Mouse (Mus musculus): Measurements from ENCODE around the gene H6pd. TPM values are rescaled to one million over a fixed set of nuclear protein-coding genes. Genes with fewer than 3 reads are reported as not detected.

H6pd gene
- polyA plus RNA-seq, 1 experiment from 2014 or later = 8.8 TPM

DNA sequence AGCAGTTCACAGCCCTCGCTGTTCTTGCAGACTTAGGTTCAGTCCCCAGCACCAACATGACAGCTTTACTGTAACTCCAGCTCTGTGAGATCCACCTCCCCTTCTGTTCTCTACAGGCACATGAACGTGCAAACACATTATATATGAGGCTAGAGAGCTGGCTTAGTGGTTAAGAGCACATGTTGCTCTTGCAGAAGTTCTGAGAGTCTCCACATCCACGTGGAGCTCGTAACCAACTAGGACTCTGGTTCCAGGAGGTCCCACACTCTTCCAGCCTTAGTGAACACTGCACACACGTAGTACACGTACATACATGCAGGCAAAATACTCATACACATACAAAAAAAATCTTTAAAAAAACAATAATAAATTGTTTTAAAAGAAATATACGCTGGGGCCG lies 1.8 kb downstream of the H6pd start:
- no peak for ATAC-seq (ENCODE audit: insufficient number of reproducible peaks, insufficient read depth, low FRiP score, low read depth)
- Histone ChIP-seq H3K36me3 (ENCODE audit: control insufficient read depth, insufficient read depth, low read length) (no peaks in the 10 kb centered on the region), H3K9ac (replicated peaks; ENCODE audit: low read depth, low read length) (no peak overlapping the region), H3K4me1 (ENCODE audit: control insufficient read depth, insufficient read depth, low read length) (peaks cover 30% of the 10 kb centered on the region), H3K4me3 (ENCODE audit: low read depth, low read length) (no peak overlapping the region), H3K27me3 (ENCODE audit: control insufficient read depth, insufficient read depth, low read length) (no peaks in the 10 kb centered on the region), H3K4me2 (replicated peaks; ENCODE audit: low read depth, low read length) (no peak overlapping the region), H3K27ac (ENCODE audit: low read length) (no peak overlapping the region), H3K9me3 (ENCODE audit: control insufficient read depth, low read depth, low read length) (no peaks in the 10 kb centered on the region)
- 76% methylated on average over 8 of the region's 8 CpGs for WGBS

GRCm38 (mm10) chr4:150006122-150006854 lies 2.5 kb downstream of the H6pd start:
- peaks cover 33% of the 10 kb centered on the region for H3K4me1 ChIP-seq (ENCODE audit: control insufficient read depth, insufficient read depth, low read length)

GRCm38 (mm10) chr4:150005231-150005630 lies 3.6 kb downstream of the H6pd start:
- Histone ChIP-seq H3K4me2 (replicated peaks; ENCODE audit: low read depth, low read length) (no peak overlapping the region), H3K27me3 (ENCODE audit: control insufficient read depth, insufficient read depth, low read length) (no peaks in the 10 kb centered on the region), H3K27ac (ENCODE audit: low read length) (no peak overlapping the region), H3K9me3 (ENCODE audit: control insufficient read depth, low read depth, low read length) (no peaks in the 10 kb centered on the region), H3K36me3 (ENCODE audit: control insufficient read depth, insufficient read depth, low read length) (no peaks in the 10 kb centered on the region), H3K4me1 (ENCODE audit: control insufficient read depth, insufficient read depth, low read length) (peaks cover 40% of the 10 kb centered on the region), H3K4me3 (ENCODE audit: low read depth, low read length) (no peak overlapping the region), H3K9ac (replicated peaks; ENCODE audit: low read depth, low read length) (no peak overlapping the region)
- no peak for ATAC-seq (ENCODE audit: insufficient number of reproducible peaks, insufficient read depth, low FRiP score, low read depth)
- 91% methylated on average over 10 of the region's 10 CpGs for WGBS

More at GRCm38 (mm10) chr4:150006122-150006854, 2.5 kb downstream of the H6pd start:
- H3K36me3 ChIP-seq (ENCODE audit: control insufficient read depth, insufficient read depth, low read length) = no peaks in the 10 kb centered on the region
- no peaks in the 10 kb centered on the region for H3K27me3 ChIP-seq (ENCODE audit: control insufficient read depth, insufficient read depth, low read length)
- no peak overlapping the region for H3K9ac ChIP-seq (replicated peaks; ENCODE audit: low read depth, low read length)
- H3K9me3 ChIP-seq (ENCODE audit: control insufficient read depth, low read depth, low read length) = no peaks in the 10 kb centered on the region
- no peak overlapping the region for H3K4me3 ChIP-seq (ENCODE audit: low read depth, low read length)
- H3K4me2 ChIP-seq (replicated peaks; ENCODE audit: low read depth, low read length) = no peak overlapping the region
- 76% methylated on average over 21 of the region's 21 CpGs for WGBS
- no peak for ATAC-seq (ENCODE audit: insufficient number of reproducible peaks, insufficient read depth, low FRiP score, low read depth)
- no peak overlapping the region for H3K27ac ChIP-seq (ENCODE audit: low read length)

DNA sequence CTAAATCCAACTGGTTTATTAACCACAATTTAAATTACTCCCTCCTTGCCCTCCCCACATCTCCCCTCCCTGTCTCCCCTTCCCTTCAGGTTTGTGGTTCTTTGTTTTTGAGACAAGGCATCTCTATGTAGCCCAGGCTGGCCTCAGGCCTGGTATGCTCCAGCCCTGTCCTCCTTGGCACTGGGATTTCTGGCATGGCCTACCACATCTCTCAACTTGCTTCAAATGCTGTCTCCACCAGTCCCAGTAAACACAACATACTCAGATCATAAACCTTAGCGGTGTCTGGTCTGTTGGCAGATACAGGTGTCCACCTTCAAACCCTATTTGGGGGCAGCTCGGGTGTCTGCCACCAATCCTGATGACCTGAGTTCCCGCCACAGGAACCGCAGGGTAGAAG lies 5.2 kb downstream of the H6pd start:
- Histone ChIP-seq H3K9me3 (ENCODE audit: control insufficient read depth, low read depth, low read length) (no peaks in the 10 kb centered on the region), H3K4me1 (ENCODE audit: control insufficient read depth, insufficient read depth, low read length) (peaks cover 40% of the 10 kb centered on the region), H3K27me3 (ENCODE audit: control insufficient read depth, insufficient read depth, low read length) (no peaks in the 10 kb centered on the region), H3K27ac (ENCODE audit: low read length) (peak overlapping the region; percentile 28; the same call in 1 of the 2 replicates), H3K4me3 (ENCODE audit: low read depth, low read length) (no peak overlapping the region), H3K9ac (replicated peaks; ENCODE audit: low read depth, low read length) (no peak overlapping the region), H3K36me3 (ENCODE audit: control insufficient read depth, insufficient read depth, low read length) (no peaks in the 10 kb centered on the region), H3K4me2 (replicated peaks; ENCODE audit: low read depth, low read length) (no peak overlapping the region)
- no peak for ATAC-seq (ENCODE audit: insufficient number of reproducible peaks, insufficient read depth, low FRiP score, low read depth)
- WGBS = 50% methylated on average over 4 of the region's 4 CpGs

DNA sequence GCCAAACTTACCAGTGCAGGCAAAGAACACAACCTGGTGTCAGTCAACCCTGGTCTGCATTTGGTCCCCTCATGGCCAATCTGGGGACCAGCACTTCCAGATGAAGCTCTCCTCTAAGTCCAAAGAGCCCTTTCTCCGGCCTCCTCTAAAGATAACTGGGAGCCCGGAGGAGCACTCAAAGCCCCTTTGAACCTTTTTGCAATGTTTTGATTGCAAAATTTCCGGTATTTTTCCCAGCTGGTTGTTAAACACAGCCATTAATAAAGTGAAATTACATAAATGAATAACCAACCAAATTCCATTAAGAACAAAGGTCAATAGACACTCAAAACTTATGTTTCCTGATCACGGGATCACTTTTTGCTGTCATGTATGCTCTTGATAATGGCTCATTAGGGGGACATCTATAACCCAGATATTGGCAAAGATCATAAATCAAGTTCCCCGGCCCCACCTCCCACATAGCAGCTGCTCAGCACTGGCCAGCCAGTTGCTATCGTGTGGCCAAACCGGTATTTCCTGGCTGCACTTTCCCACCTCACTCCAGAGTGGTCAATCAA lies 5.7 kb downstream of the H6pd start:
- peak; percentile 50; the same call in 1 of the 2 replicates for ATAC-seq (ENCODE audit: insufficient number of reproducible peaks, insufficient read depth, low FRiP score, low read depth)
- peaks cover 40% of the 10 kb centered on the region for H3K4me1 ChIP-seq (ENCODE audit: control insufficient read depth, insufficient read depth, low read length)
- H3K9ac ChIP-seq (replicated peaks; ENCODE audit: low read depth, low read length) = no peak overlapping the region
- no peaks in the 10 kb centered on the region for H3K36me3 ChIP-seq (ENCODE audit: control insufficient read depth, insufficient read depth, low read length)
- no peaks in the 10 kb centered on the region for H3K9me3 ChIP-seq (ENCODE audit: control insufficient read depth, low read depth, low read length)
- no peaks in the 10 kb centered on the region for H3K27me3 ChIP-seq (ENCODE audit: control insufficient read depth, insufficient read depth, low read length)
- no peak overlapping the region for H3K4me3 ChIP-seq (ENCODE audit: low read depth, low read length)
- H3K4me2 ChIP-seq (replicated peaks; ENCODE audit: low read depth, low read length) = no peak overlapping the region
- H3K27ac ChIP-seq (ENCODE audit: low read length) = peak overlapping the region; percentile 28; the same call in 1 of the 2 replicates
- WGBS = 12% methylated on average over 7 of the region's 7 CpGs

GRCm38 (mm10) chr4:150002021-150002528 lies 6.7 kb downstream of the H6pd start:
- 40% methylated on average over 12 of the region's 12 CpGs for WGBS
- ATAC-seq (ENCODE audit: insufficient number of reproducible peaks, insufficient read depth, low FRiP score, low read depth) = no peak; the same call in 1 of the 2 replicates
- Histone ChIP-seq H3K9me3 (ENCODE audit: control insufficient read depth, low read depth, low read length) (no peaks in the 10 kb centered on the region), H3K4me3 (ENCODE audit: low read depth, low read length) (no peak overlapping the region), H3K4me1 (ENCODE audit: control insufficient read depth, insufficient read depth, low read length) (peaks cover 33% of the 10 kb centered on the region), H3K9ac (replicated peaks; ENCODE audit: low read depth, low read length) (no peak overlapping the region), H3K27me3 (ENCODE audit: control insufficient read depth, insufficient read depth, low read length) (no peaks in the 10 kb centered on the region), H3K27ac (ENCODE audit: low read length) (no peak overlapping the region), H3K4me2 (replicated peaks; ENCODE audit: low read depth, low read length) (0 out of 2 replicates have a peak overlapping the region, but pooled peaks have one; percentile 7), H3K36me3 (ENCODE audit: control insufficient read depth, insufficient read depth, low read length) (no peaks in the 10 kb centered on the region)

- peak overlapping the region; percentile 33; the same call in 1 of the 2 replicates for H3K27ac ChIP-seq (ENCODE audit: low read length)
- no peaks in the 10 kb centered on the region for H3K27me3 ChIP-seq (ENCODE audit: control insufficient read depth, insufficient read depth, low read length)
- peaks cover 36% of the 10 kb centered on the region for H3K4me1 ChIP-seq (ENCODE audit: control insufficient read depth, insufficient read depth, low read length)
- no peaks in the 10 kb centered on the region for H3K9me3 ChIP-seq (ENCODE audit: control insufficient read depth, low read depth, low read length)
- H3K4me2 ChIP-seq (replicated peaks; ENCODE audit: low read depth, low read length) = no peak overlapping the region
- no peak for ATAC-seq (ENCODE audit: insufficient number of reproducible peaks, insufficient read depth, low FRiP score, low read depth)
- no peaks in the 10 kb centered on the region for H3K36me3 ChIP-seq (ENCODE audit: control insufficient read depth, insufficient read depth, low read length)
- H3K4me3 ChIP-seq (ENCODE audit: low read depth, low read length) = no peak overlapping the region
- no peak overlapping the region for H3K9ac ChIP-seq (replicated peaks; ENCODE audit: low read depth, low read length)
- WGBS = 62% methylated on average over 10 of the region's 10 CpGs
These were observed 7.5 kb downstream of the H6pd start for GRCm38 (mm10) chr4:150001221-150001860.

- 81% methylated on average over 15 of the region's 15 CpGs for WGBS
- ATAC-seq (ENCODE audit: insufficient number of reproducible peaks, insufficient read depth, low FRiP score, low read depth) = no peak
These were observed 8.8 kb downstream of the H6pd start for GRCm38 (mm10) chr4:149999931-150000555.

More at GRCm38 (mm10) chr4:149999931-150000555, 8.8 kb downstream of the H6pd start:
- Histone ChIP-seq H3K4me3 (ENCODE audit: low read depth, low read length) (no peak overlapping the region), H3K27ac (ENCODE audit: low read length) (no peak overlapping the region), H3K9me3 (ENCODE audit: control insufficient read depth, low read depth, low read length) (no peaks in the 10 kb centered on the region), H3K9ac (replicated peaks; ENCODE audit: low read depth, low read length) (no peak overlapping the region), H3K4me1 (ENCODE audit: control insufficient read depth, insufficient read depth, low read length) (peaks cover 36% of the 10 kb centered on the region), H3K4me2 (replicated peaks; ENCODE audit: low read depth, low read length) (no peak overlapping the region), H3K36me3 (ENCODE audit: control insufficient read depth, insufficient read depth, low read length) (no peaks in the 10 kb centered on the region), H3K27me3 (ENCODE audit: control insufficient read depth, insufficient read depth, low read length) (no peaks in the 10 kb centered on the region)
